Mouse (Mus musculus) skeletal muscle tissue, adult 2 months (tissue): ENCODE results near the gene Sart3.
"Not testable (repeated sequence)": the region's sequence is repeated elsewhere in the genome, so short reads cannot be mapped to it uniquely, and the experiment has no call there.

Source experiments
- DNase-seq: peaks from one replicate; pipeline ENCODE4 v3.0.0-alpha.2; 2012; ENCODE audit warnings: low read depth, low spot score

Gene Sart3

DNA sequence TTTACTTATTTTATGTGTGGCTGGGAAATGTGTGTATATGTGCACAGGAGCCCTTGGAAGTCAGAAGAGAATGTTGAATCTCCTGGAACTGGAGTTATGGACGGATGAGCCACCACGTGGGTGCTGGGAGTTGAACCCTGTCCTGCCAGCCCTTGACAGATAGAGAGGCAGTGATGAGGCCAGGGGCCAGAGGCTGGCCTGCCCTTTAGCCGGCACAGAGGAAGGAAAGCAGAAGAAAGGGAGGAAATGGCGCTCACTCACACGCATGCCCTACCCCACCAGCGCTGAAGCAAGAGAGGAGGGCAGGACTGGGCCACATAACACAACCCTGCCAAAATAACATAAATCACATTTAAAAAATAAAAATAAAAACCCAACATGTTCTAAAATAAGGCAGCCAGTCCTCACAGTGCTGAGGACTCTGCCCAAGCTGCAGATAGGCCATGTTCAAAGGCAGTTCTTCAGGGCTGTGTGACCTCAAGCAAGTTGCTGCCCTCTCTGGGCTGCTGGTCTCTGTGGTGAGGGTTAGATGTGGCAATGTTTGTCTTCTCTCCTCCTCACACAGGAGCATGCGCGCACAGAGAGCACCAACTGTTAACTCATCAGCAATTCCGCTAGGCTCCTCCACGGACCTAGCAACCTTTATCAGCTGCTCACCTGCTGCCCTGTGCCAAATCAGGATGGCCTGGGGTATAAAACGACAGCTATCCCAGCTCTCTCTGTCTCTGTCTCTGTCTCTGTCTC lies 18.3 kb upstream of the Sart3 start:
- DNase-seq: no peak

GRCm38 (mm10) chr5:113789075-113789788 lies 16.9 kb upstream of the Sart3 start:
- DNase-seq: no peak

GRCm38 (mm10) chr5:113788645-113789044 lies 16.3 kb upstream of the Sart3 start:
- no peak for DNase-seq

GRCm38 (mm10) chr5:113786985-113787384 lies 14.7 kb upstream of the Sart3 start:
- no peak for DNase-seq

DNA sequence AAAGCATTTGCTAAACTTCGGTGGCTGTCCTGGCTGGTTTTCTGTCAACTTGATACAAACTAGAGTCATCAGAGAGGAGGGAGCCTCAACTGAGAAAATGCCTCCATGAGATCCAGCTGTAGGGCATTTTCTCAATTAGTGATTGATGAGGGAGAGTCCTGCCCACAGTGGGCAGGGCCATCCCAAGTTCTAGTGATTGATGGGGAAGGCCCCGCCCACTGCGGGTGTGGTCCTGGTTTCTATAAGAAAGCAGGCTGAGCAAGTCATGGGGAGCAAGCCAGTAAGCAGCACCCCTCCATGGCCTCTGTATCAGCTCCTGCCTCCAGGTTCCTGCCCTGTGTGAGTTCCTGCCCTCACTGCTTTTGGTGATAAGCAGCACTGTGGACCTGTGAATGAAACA lies 11.8 kb upstream of the Sart3 start:
- DNase-seq: not testable (repeated sequence)

GRCm38 (mm10) chr5:113783581-113784001 lies 11.3 kb upstream of the Sart3 start:
- DNase-seq: peak; percentile 51

DNA sequence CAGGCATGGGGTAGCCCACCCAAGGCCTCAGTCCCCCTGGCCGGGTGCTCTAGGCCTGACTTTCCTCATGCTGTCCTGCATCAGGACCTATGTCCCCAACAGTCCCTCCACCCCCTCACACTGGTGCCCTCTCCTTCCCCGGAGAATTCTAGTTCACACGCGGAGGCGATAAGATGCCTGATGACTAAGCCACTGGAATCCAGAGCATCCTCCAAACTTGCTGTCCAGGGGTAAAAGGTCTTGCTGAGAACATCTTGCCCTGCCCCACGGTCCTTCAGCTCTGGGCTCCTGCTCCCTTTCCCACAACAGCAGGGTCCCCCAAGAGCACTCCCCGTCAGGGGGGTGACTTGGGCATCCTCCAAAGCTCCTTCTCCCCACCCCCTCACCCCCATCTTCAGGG lies 10.3 kb upstream of the Sart3 start:
- DNase-seq: no peak

DNA sequence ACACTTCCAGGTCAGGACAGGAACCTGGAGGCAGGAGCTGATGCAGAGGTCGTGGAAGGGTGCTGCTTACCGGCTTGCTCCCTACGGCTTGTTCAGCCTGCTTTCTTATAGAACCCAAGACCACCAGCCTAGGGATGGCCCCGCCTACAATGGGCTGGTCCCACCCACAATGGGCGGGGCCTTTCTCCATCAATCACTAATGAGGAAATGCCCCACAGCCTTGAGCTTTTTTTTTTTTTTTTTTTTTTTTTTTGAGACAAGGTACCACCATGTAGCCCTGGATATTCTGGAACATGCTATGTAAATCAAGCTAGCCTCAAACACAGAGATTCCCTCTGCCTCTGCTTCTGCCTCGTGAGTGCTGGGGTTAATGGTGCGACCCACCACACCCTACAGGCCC lies 9.6 kb upstream of the Sart3 start:
- no peak for DNase-seq

- DNase-seq: no peak
Measured at GRCm38 (mm10) chr5:113781254-113781653, 8.9 kb upstream of the Sart3 start.

GRCm38 (mm10) chr5:113780763-113781162 lies 8.5 kb upstream of the Sart3 start:
- no peak for DNase-seq

DNA sequence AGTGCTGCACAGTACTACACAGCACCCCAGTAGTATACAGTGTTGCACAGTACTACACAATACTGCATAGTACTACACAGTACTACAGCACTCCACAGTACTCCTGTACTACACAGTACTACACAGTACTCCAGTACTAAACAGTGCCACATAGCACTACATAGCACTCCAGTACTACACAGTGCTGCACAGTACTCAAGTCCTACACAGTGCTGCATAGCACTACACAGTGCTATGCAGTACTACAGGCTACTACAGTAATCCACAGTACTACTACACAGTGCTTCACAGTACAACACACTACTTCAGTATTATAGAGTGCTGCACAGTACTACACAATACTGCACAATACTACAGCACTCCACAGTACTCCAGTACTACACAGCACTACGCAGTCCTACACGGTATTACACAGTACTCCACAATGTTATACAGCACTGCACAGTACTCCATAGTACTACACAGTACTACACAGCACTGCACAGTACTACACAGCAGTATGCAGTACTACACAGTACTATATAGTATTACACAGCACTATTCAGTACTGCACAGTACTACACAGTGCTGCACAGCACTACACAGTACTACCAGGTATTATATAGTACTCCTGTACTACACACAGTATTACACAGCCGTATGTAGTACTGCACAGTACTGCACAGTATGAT lies 7.9 kb upstream of the Sart3 start:
- no peak for DNase-seq

DNA sequence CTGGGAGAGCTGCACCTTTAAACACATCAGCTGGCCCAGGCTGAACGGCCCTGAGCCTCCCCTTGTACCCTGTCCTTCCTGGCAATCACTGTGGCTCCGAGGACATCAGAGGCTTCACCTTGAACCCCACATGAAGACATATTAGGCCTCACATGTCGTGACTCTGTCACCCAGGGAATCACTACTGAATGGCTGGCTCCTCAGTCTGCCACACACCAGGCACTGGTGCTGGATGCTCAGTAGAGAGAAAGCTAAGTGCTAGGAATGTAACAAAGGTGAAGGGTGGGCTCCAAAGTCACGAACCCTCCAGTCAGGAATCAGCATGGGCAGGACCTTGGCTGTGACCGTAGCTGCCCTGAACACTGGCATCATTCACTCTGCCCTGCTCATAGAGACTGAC lies 7.3 kb upstream of the Sart3 start:
- DNase-seq: no peak

DNA sequence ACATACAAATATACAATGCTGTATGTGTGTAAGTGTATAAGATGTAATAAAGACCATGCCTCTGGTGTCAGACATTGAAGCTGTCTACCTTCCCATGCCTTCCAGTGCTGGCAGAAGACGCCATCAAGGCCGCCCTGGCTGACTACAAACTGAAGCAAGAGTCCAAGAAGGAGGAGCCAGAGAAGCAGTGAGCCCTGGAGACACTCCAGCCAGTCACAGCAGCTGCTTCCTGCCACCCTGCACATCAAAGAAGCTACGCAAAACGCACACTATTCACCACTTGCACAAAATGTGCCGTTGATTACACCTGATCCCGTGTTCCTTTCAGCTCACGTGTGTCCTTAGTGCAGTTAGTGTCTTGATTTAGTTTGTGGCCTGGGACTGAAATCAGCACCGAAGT lies 5.4 kb upstream of the Sart3 start:
- not testable (repeated sequence) for DNase-seq

DNA sequence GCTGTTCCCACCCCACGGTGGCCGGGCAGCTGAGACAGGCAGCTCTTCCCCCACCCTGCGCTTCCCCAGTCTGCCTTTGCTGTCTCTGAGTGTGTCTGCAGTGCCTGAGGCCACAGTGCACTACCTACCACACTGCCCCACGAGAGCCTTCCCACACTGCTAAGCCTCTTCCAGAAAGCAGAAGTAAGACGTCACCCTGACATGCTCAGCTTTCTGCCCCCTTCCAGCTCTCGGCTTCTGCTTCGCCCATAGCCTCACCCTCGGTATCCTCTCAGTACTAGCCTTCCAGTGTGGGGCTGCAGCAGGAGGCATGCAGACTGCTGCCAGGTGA lies 4.6 kb upstream of the Sart3 start:
- peak; percentile 38 for DNase-seq

- no peak for DNase-seq
Measured at GRCm38 (mm10) chr5:113776128-113776895, 4.0 kb upstream of the Sart3 start.

DNA sequence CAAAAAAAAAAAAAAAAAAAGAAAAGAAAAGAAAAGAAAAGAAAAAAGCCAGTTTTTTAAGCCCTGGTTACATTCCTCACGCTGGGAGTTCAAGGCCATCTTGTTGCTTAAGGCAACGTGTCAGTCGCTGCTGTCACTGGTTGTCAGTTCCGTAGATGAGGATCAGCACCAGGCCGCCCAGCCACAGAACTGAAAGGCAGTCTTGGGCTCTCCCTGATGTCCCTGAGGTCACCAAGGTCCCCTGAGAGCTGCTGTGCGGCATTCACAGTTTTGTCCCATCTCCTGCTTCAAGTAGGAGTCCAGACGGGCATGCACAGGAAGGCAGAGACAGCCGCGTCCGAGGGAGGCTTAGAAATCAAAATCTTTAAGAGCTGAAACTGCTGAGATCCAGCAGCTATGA lies 3.3 kb upstream of the Sart3 start:
- DNase-seq: no peak

- DNase-seq: peak; percentile 72
Measured at GRCm38 (mm10) chr5:113773664-113774063, 1.4 kb upstream of the Sart3 start.

DNA sequence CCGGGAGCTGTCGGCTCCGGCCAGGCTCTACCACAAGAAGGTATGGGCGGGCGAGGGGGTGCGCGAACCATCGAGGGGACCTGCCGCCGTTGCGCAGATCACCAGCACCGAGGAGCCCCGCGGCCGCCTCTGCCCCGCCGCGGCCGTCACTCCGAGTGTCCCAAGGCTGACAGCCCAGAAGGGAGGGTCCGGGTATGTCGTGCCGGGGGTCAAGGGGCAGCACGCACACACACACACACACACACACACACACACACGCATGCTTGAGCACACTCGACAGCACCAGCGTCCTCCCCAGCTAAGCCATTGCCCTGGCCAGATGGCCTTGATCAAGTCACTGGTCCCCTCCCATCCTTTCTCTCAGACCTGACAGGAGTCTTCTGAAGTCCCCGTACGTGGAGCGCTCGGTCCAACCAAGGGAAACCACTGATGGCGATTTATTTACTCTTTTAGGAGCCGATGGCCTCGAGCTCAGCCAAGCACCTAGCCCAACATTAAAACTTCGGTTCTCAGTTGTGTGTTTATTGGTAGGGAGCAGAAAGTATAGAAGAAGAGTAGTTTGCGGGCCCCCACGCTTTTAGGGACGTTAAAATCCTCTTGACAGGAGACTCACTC lies 702 bp upstream of the Sart3 start:
- no peak for DNase-seq

GRCm38 (mm10) chr5:113771213-113772162 lies 822 bp downstream of the Sart3 start:
- DNase-seq: peak; percentile 90

DNA sequence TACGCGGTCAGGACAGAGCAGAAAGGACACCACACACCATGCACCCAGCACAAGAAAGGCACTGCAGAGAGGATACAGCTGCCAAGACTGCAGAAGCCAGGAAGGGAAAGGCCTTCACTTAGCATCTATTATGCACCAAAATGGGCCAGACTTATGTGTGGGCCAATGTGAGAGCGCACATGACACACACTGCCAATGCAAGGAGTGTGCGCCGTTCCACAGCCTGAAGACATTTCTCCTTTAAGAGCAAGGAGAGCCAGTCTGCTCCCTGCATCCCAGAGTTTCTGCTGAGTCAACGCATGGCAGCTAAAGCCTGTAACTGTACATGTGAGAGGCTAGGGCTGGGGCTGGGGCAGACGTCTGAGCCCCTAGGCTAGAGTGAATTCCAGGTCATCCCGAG lies 3.5 kb downstream of the Sart3 start:
- DNase-seq: no peak
